Mouse (Mus musculus): ENCODE results near the gene Tbc1d4.

Tbc1d4 gene

GRCm38 (mm10) chr14:101488264-101488810 lies 120.7 kb downstream of the Tbc1d4 start:
- no peak for DNase-seq

GRCm38 (mm10) chr14:101486550-101486949 lies 122.4 kb downstream of the Tbc1d4 start:
- DNase-seq: no peak

GRCm38 (mm10) chr14:101483230-101483629 lies 125.8 kb downstream of the Tbc1d4 start:
- DNase-seq: no peak

- DNase-seq: peak; percentile 52 to 55
Observed at GRCm38 (mm10) chr14:101482270-101482669, 126.7 kb downstream of the Tbc1d4 start.

GRCm38 (mm10) chr14:101481165-101481564 lies 127.8 kb downstream of the Tbc1d4 start:
- peak; percentile 2 to 4 for DNase-seq

- no peak for DNase-seq
Observed at GRCm38 (mm10) chr14:101480541-101480940, 128.4 kb downstream of the Tbc1d4 start.

- no peak for DNase-seq
Observed at GRCm38 (mm10) chr14:101477827-101478220, 131.2 kb downstream of the Tbc1d4 start.

GRCm38 (mm10) chr14:101477081-101477826 lies 131.7 kb downstream of the Tbc1d4 start:
- DNase-seq: no peak

GRCm38 (mm10) chr14:101469475-101470093 lies 139.4 kb downstream of the Tbc1d4 start:
- no peak for DNase-seq

- no peak for DNase-seq
Observed at GRCm38 (mm10) chr14:101468143-101468542, 140.8 kb downstream of the Tbc1d4 start.

- DNase-seq: no peak
Observed at GRCm38 (mm10) chr14:101467532-101467931, 141.5 kb downstream of the Tbc1d4 start.

- no peak for DNase-seq
Observed at GRCm38 (mm10) chr14:101466521-101466920, 142.5 kb downstream of the Tbc1d4 start.

- no peak for DNase-seq
Observed at GRCm38 (mm10) chr14:101465893-101466292, 143.1 kb downstream of the Tbc1d4 start.

- DNase-seq: peak; percentile 16 to 21
Observed at GRCm38 (mm10) chr14:101460768-101461167, 148.2 kb downstream of the Tbc1d4 start.

- no peak for DNase-seq
Observed at GRCm38 (mm10) chr14:101452915-101453314, 156.1 kb downstream of the Tbc1d4 start.

- no peak for DNase-seq
Observed at GRCm38 (mm10) chr14:101447857-101448256, 161.1 kb downstream of the Tbc1d4 start.

- no peak for DNase-seq
Observed at GRCm38 (mm10) chr14:101445205-101445604, 163.8 kb downstream of the Tbc1d4 start.

- DNase-seq: no peak
Observed at GRCm38 (mm10) chr14:101437925-101438324, 171.1 kb downstream of the Tbc1d4 start.

- no peak for DNase-seq
Observed at GRCm38 (mm10) chr14:101430536-101430935, 178.5 kb downstream of the Tbc1d4 start.

- no peak for DNase-seq
Observed at GRCm38 (mm10) chr14:101428805-101429516, 180.0 kb downstream of the Tbc1d4 start.

GRCm38 (mm10) chr14:101417679-101418078 lies 191.3 kb downstream of the Tbc1d4 start:
- no peak for DNase-seq

All from B cell, adult 2 months (primary cell).